Mouse (Mus musculus) neural tube, embryonic 11.5 days (tissue): ENCODE measurements around the gene Espn. TPM values are rescaled to one million over a fixed set of nuclear protein-coding genes. Genes with fewer than 3 reads are reported as not detected.
A peak's percentile ranks its signal among the peaks of the same experiment; 100 is the strongest.

Source experiments
- ATAC-seq: fragments of 200-750 bp; cut with Nextera tagmentation; 2 replicates; pipeline ENCODE4 v1.8.0; 2017; ENCODE audit warnings: moderate number of reproducible peaks, mild to moderate bottlenecking, moderate TSS enrichment, moderate library complexity; ENCODE audit not compliant: insufficient read depth, low FRiP score, low TSS enrichment
- DNase-seq: peaks from one replicate; pipeline ENCODE4 v3.0.0-alpha.2; 2015; ENCODE audit warnings: low spot score
- H3K27ac ChIP-seq: fragments of 300-500 bp; sonication (generic); 2 replicates; pipeline ENCODE4 v1.5.1; 2014; ENCODE audit warnings: low read depth, mild to moderate bottlenecking, low read length
- H3K27me3 ChIP-seq: fragments of 300-500 bp; sonication (generic); 2 replicates; pipeline ENCODE4 v1.6.1; 2014; ENCODE audit warnings: mild to moderate bottlenecking, low read length, mixed read lengths; ENCODE audit not compliant: control insufficient read depth, insufficient read depth
- H3K36me3 ChIP-seq: fragments of 300-500 bp; sonication (generic); 2 replicates; pipeline ENCODE4 v1.6.1; 2014; ENCODE audit warnings: mild to moderate bottlenecking, low read length, moderate library complexity, mixed read lengths; ENCODE audit not compliant: control insufficient read depth, insufficient read depth
- H3K4me1 ChIP-seq: fragments of 300-500 bp; sonication (generic); 2 replicates; pipeline ENCODE4 v1.6.1; 2014; ENCODE audit warnings: low read length, mixed read lengths; ENCODE audit not compliant: control insufficient read depth, insufficient read depth
- H3K4me2 ChIP-seq: fragments of 300-500 bp; sonication (generic); 2 replicates; pipeline ENCODE4 v1.6.1; 2014; ENCODE audit warnings: low read depth, mild to moderate bottlenecking, moderate library complexity
- H3K4me3 ChIP-seq: fragments of 300-500 bp; sonication (generic); 2 replicates; pipeline ENCODE4 v1.5.1; 2014; ENCODE audit warnings: low read depth, low read length
- H3K9ac ChIP-seq: fragments of 300-500 bp; sonication (generic); 2 replicates; pipeline ENCODE4 v1.6.1; 2014; ENCODE audit warnings: mild to moderate bottlenecking, low read length
- H3K9me3 ChIP-seq: fragments of 300-500 bp; sonication (generic); 2 replicates; pipeline ENCODE4 v1.6.1; 2016; ENCODE audit warnings: low read length; ENCODE audit not compliant: control insufficient read depth
- WGBS: fragments of 180-500 bp; shearing (Covaris S2); extraction: QIAGEN DNeasy Blood & Tissue Kit; methylation state at CpG from one replicate; pipeline ENCODE4 v1.1.7; 2014; 5-methylcytosine and 5-hydroxymethylcytosine counted together
- polyA plus RNA-seq: library from polyadenylated mRNA; unstranded; fragments of >200 nt; fragmentation: Nextera tagmentation; extraction: Ambion mirVana; gene quantifications from 2 replicates; pipeline ENCODE4 v1.2.1, GENCODE M21; 2014

The Espn gene
- polyA plus RNA-seq, 1 experiment from 2014 or later: 0.48 TPM

- ATAC-seq (no peak), DNase-seq (peak; percentile 65)
- no peaks in the 10 kb centered on the region for H3K27me3 ChIP-seq
- H3K9ac ChIP-seq: 0 out of 2 replicates have a peak overlapping the region, but pooled peaks have one; percentile 2
- no peaks in the 10 kb centered on the region for H3K9me3 ChIP-seq
- H3K4me1 ChIP-seq: no peaks in the 10 kb centered on the region; the same call in 1 of the 2 replicates
- H3K4me2 ChIP-seq: peak overlapping the region; percentile 9; the same call in 1 of the 2 replicates
- 0 out of 2 replicates have a peak overlapping the region, but pooled peaks have one; percentile 8 for H3K27ac ChIP-seq
- no peak overlapping the region for H3K4me3 ChIP-seq
- no peaks in the 10 kb centered on the region for H3K36me3 ChIP-seq
- 22% methylated on average over 26 of the region's 27 CpGs for WGBS
Observed at GRCm38 (mm10) chr4:152095937-152096910, 55.9 kb downstream of the Espn start.

GRCm38 (mm10) chr4:152094233-152094632 is 57.9 kb downstream of the Espn start:
- H3K4me1 ChIP-seq: no peaks in the 10 kb centered on the region; the same call in 1 of the 2 replicates
- H3K27me3 ChIP-seq: no peaks in the 10 kb centered on the region
- no peaks in the 10 kb centered on the region for H3K36me3 ChIP-seq
- ATAC-seq (no peak), DNase-seq (no peak)
- H3K9me3 ChIP-seq: no peaks in the 10 kb centered on the region
- 93% methylated on average over 12 of the region's 12 CpGs for WGBS
- no peak overlapping the region for H3K4me2 ChIP-seq
- no peak overlapping the region for H3K27ac ChIP-seq
- H3K4me3 ChIP-seq: no peak overlapping the region
- H3K9ac ChIP-seq: no peak overlapping the region

GRCm38 (mm10) chr4:152092751-152093293 is 59.3 kb downstream of the Espn start:
- H3K36me3 ChIP-seq: no peaks in the 10 kb centered on the region
- 72% methylated on average over 8 of the region's 8 CpGs for WGBS
- no peaks in the 10 kb centered on the region for H3K27me3 ChIP-seq
- H3K4me1 ChIP-seq: peaks cover 6% of the 10 kb centered on the region
- DNase-seq (no peak), ATAC-seq (no peak)
- no peaks in the 10 kb centered on the region for H3K9me3 ChIP-seq
- H3K27ac ChIP-seq: no peak overlapping the region
- H3K4me2 ChIP-seq: no peak overlapping the region
- no peak overlapping the region for H3K9ac ChIP-seq
- H3K4me3 ChIP-seq: no peak overlapping the region

DNA sequence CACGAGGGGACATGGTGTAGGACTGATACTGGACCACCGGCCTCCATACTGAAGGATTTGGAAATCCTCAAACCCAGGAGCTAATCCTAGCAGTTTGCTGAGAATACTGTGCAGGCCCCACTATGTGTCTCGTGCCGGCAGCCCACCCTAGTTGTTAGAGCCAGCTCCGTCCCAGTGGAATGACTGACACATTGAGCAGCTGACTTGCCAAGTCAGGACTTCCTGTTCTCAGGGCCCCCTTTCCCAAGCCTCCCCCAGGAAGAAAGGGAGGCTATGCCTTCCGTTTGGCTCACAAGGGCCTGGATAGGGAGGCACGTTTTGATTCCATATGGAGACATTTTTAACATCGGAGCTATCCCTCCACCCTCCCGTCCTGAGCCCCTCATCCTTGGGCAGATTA is 62.0 kb downstream of the Espn start:
- no peak overlapping the region for H3K4me3 ChIP-seq
- DNase-seq (no peak), ATAC-seq (no peak)
- no peak overlapping the region for H3K27ac ChIP-seq
- H3K27me3 ChIP-seq: no peaks in the 10 kb centered on the region
- no peaks in the 10 kb centered on the region for H3K36me3 ChIP-seq
- no peak overlapping the region for H3K4me2 ChIP-seq
- no peak overlapping the region for H3K9ac ChIP-seq
- 85% methylated on average over 9 of the region's 9 CpGs for WGBS
- H3K4me1 ChIP-seq: peaks cover 14% of the 10 kb centered on the region
- H3K9me3 ChIP-seq: no peaks in the 10 kb centered on the region

DNA sequence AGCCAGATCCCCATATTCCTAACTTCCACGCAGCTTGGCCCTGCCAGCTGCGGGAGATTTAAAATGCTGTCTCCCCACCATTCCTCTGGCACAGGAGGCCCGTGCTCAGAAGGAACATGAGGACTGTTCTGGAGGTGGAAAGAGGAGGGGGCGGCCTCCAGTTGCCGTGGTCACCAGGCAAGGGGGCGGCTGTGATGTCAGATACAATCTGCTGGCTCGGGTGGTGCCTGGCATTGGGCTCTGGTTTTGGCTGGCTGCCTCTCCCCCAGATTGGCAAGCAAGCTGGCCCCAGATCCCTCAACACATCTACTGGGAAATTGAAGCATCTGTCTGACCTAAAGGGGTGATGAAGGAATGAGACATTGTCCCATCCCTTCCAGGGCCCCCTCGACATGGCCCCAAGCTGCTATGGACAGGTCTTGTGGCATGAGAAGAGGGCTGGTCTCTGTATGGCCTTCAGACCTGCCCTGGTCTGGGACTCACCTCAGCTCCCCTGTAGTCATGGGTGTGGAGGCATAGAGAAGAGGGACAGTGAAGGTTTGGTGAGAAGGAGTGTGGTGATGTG is 63.5 kb downstream of the Espn start:
- Histone ChIP-seq H3K27me3 (no peaks in the 10 kb centered on the region), H3K4me2 (no peak overlapping the region), H3K4me3 (no peak overlapping the region), H3K9ac (no peak overlapping the region), H3K27ac (no peak overlapping the region), H3K4me1 (peaks cover 14% of the 10 kb centered on the region), H3K9me3 (no peaks in the 10 kb centered on the region), H3K36me3 (no peaks in the 10 kb centered on the region)
- 46% methylated on average over 8 of the region's 8 CpGs for whole genome bisulfite sequencing
- ATAC-seq (no peak), DNase-seq (no peak)

DNA sequence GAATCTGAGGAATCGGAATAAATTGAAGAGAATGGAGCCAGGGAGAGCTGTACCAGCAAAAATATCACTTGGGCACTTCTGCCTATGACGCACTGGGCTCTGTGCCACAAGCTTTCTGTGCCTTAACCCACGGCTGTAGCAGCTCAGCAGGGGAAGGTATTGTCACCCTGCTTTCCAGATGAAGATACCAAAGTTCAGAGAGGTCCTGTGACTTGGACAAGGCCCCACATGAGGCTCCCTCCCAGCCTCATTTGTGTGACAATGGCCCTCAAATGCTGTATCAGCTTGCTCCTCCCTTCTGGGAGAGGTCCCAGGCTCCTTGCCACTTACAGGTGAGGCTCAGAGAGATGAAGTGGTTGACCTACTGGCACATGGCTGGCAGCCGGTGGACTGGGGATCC is 64.0 kb downstream of the Espn start:
- Histone ChIP-seq H3K27me3 (no peaks in the 10 kb centered on the region), H3K4me2 (no peak overlapping the region), H3K27ac (no peak overlapping the region), H3K36me3 (no peaks in the 10 kb centered on the region), H3K4me3 (peak overlapping the region; percentile 71; the same call in 1 of the 2 replicates), H3K9ac (no peak overlapping the region), H3K9me3 (no peaks in the 10 kb centered on the region), H3K4me1 (peaks cover 14% of the 10 kb centered on the region)
- no peak for DNase-seq
- 33% methylated on average over 4 of the region's 4 CpGs for WGBS
- ATAC-seq: no peak

GRCm38 (mm10) chr4:152087211-152088081 is 64.7 kb downstream of the Espn start:
- H3K4me3 ChIP-seq: peak overlapping the region; percentile 71
- peaks cover 14% of the 10 kb centered on the region for H3K4me1 ChIP-seq
- no peak; the same call in 1 of the 2 replicates for ATAC-seq
- no peak for DNase-seq
- peak overlapping the region; percentile 89 for H3K4me2 ChIP-seq
- no peaks in the 10 kb centered on the region for H3K36me3 ChIP-seq
- H3K9ac ChIP-seq: peak overlapping the region; percentile 84
- H3K27ac ChIP-seq: no peak overlapping the region
- WGBS: 6% methylated on average over 12 of the region's 12 CpGs
- no peaks in the 10 kb centered on the region for H3K27me3 ChIP-seq
- no peaks in the 10 kb centered on the region for H3K9me3 ChIP-seq
